Mouse (Mus musculus) heart, postnatal 0 days (tissue): ENCODE data around the gene Znrf4.

Experiments used
- CTCF ChIP-seq: IDR thresholded peaks from 2 replicates; pipeline ENCODE4 v1.5.1; 2016; ENCODE audit warnings: antibody characterized with exemption, control low read depth, low read depth
- EP300 ChIP-seq: IDR thresholded peaks from 2 replicates; pipeline ENCODE4 v1.6.1; 2016; ENCODE audit warnings: antibody characterized with exemption, low read depth

DNA sequence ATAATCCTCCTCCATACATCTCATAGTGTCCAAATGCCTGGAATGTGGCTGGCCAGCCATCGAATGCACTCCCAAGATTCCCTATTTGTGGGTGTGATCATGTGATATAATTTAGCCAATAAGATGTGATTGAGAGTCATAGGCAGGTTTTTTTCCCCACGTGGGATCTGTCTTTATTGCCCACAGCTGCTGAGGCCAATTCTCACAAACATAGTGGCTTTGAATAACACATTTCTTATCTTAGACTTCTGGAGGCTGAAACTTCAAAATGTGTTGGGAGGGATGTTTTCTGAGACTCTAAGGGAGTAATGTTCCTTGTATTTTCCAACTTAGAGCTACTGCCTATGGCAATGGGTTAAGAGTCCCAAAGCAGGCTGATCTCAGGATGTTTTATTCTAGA lies 17.8 kb downstream of the Znrf4 start:
- TF ChIP-seq CTCF (no peak), EP300 (no peak)
